Mouse (Mus musculus) kidney, postnatal 0 days (tissue): Measurements from ENCODE around the gene Olfr1002. TPM values are rescaled to one million over a fixed set of nuclear protein-coding genes. Genes with fewer than 3 reads are reported as not detected.
"Not testable (repeated sequence)": the region's sequence is repeated elsewhere in the genome, so short reads cannot be mapped to it uniquely, and the experiment has no call there.

Experiments used
- ATAC-seq: fragments of 200-750 bp; cut with Nextera tagmentation; replicated peaks from 2 replicates; pipeline ENCODE4 v1.8.0; 2017; ENCODE audit warnings: low read depth, moderate number of reproducible peaks, moderate TSS enrichment, moderate library complexity; ENCODE audit not compliant: low FRiP score
- DNase-seq: peaks from one replicate; pipeline ENCODE4 v3.0.0-alpha.2; 2016; ENCODE audit warnings: low spot score
- H3K27ac ChIP-seq: fragments of 300-500 bp; sonication (generic); 2 replicates; pipeline ENCODE4 v1.5.1; 2014; ENCODE audit warnings: mild to moderate bottlenecking
- H3K27me3 ChIP-seq: fragments of 300-500 bp; sonication (generic); 2 replicates; pipeline ENCODE4 v1.6.1; 2014; ENCODE audit warnings: low read length, mixed read lengths; ENCODE audit not compliant: insufficient read depth
- H3K36me3 ChIP-seq: fragments of 300-500 bp; sonication (generic); 2 replicates; pipeline ENCODE4 v1.6.1; 2014; ENCODE audit warnings: low read length, mixed read lengths; ENCODE audit not compliant: insufficient read depth
- H3K4me1 ChIP-seq: fragments of 300-500 bp; sonication (generic); replicated peaks from 2 replicates; pipeline ENCODE4 v1.6.1; 2014; ENCODE audit warnings: antibody characterized with exemption, low read length, mixed read lengths; ENCODE audit not compliant: insufficient read depth
- H3K4me2 ChIP-seq: fragments of 300-500 bp; sonication (generic); 2 replicates; pipeline ENCODE4 v1.6.1; 2014; ENCODE audit warnings: mild to moderate bottlenecking, low read length, moderate library complexity, mixed read lengths
- H3K4me3 ChIP-seq: fragments of 300-500 bp; sonication (generic); replicated peaks from 2 replicates; pipeline ENCODE4 v1.5.1; 2014; ENCODE audit warnings: low read depth, low read length
- H3K9ac ChIP-seq: fragments of 300-500 bp; sonication (generic); 2 replicates; pipeline ENCODE4 v1.6.1; 2014; ENCODE audit warnings: low read depth, low read length
- H3K9me3 ChIP-seq: fragments of 300-500 bp; sonication (generic); replicated peaks from 2 replicates; pipeline ENCODE4 v1.6.1; 2016; ENCODE audit warnings: low read length, inconsistent platforms, mixed read lengths
- CTCF ChIP-seq: IDR thresholded peaks from 2 replicates; pipeline ENCODE4 v1.5.1; 2016; ENCODE audit warnings: antibody characterized with exemption, low read depth, mild to moderate bottlenecking, moderate library complexity
- WGBS: fragments of 180-500 bp; shearing (Covaris S2); extraction: QIAGEN DNeasy Blood & Tissue Kit; methylation state at CpG from one replicate; pipeline ENCODE4 v1.1.7; 2014; 5-methylcytosine and 5-hydroxymethylcytosine counted together
- polyA plus RNA-seq: library from polyadenylated mRNA; unstranded; fragments of >200 nt; fragmentation: Nextera tagmentation; extraction: Ambion mirVana; gene quantifications from 2 replicates; pipeline ENCODE4 v1.2.1, GENCODE M21; 2015

Olfr1002 gene
- not detected in 2 replicates for polyA plus RNA-seq

- no peak within 1 kb of the TSS for H3K4me3 ChIP-seq
- H3K36me3 ChIP-seq, result no peaks in the 10 kb centered on the region
- no peak within 1 kb of the TSS for H3K9ac ChIP-seq
- no peaks in the 10 kb centered on the region for H3K27me3 ChIP-seq
- no peaks in the 10 kb centered on the region for H3K4me1 ChIP-seq
- 92% methylated on average over 1 of the region's 1 CpGs for WGBS
- no peaks in the 10 kb centered on the region for H3K9me3 ChIP-seq
- DNase-seq, result no peak
- H3K27ac ChIP-seq, result no peak within 1 kb of the TSS
- no peak within 1 kb of the TSS for H3K4me2 ChIP-seq
- no peak for TF ChIP-seq CTCF
- ATAC-seq, result no peak
Observed at GRCm38 (mm10) chr2:85650604-85651003, at the start of gene Olfr1002. Gene Olfr1002, minus strand, starts transcription at chr2:85650704.

DNA sequence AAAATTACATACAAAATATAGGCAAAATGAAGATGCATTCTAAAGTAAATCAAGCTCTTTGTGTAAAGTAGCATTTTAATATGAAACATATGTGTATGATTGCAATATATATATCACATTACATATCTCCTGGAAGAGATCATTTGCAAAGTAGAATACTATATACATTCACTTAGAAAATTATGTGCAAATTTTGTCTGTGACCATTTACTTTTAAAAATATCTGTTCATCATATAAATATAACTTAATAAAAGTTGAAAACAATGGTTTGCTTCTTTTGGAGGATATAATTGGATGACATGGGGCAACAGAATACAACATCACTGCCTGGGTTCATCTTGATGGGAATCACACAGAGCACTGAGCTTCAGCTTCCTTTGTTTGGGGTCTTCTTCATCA is 38.6 kb upstream of the Olfr1002 start, which contains the start of gene Olfr1008:
Olfr1008 (plus strand) TSS at position 301 of the 400 bp plus-strand sequence.
- Histone ChIP-seq H3K4me2 (no peak within 1 kb of the TSS), H3K4me1 (no peaks in the 10 kb centered on the region), H3K4me3 (no peak within 1 kb of the TSS), H3K27me3 (no peaks in the 10 kb centered on the region), H3K9ac (no peak within 1 kb of the TSS), H3K36me3 (no peaks in the 10 kb centered on the region), H3K27ac (no peak within 1 kb of the TSS), H3K9me3 (no peaks in the 10 kb centered on the region)
- DNase-seq, result no peak
- no peak for TF ChIP-seq CTCF
- no peak for ATAC-seq

DNA sequence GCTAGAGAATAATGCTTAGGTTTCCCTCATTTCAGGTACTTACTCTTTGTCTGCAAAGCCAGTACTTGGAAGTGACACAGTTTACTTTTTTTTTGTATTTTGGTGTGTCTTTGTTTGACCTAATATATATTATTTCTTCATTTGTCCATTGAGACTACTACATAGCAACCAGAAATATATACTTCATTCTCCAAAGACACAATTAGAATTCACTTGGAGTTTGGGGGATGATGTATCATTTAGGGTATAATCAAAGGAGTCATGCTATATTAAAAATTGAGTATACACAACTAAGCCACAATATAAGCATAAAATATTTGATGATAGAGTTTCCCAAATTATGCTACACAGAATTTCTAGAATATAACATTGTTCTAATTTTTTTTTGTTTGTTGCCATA is 28.2 kb upstream of the Olfr1002 start, which contains the start of gene Olfr1006:
Olfr1006 (minus strand) TSS at position 101 of the 400 bp plus-strand sequence.
- no peak for TF ChIP-seq CTCF
- no peak for ATAC-seq

GRCm38 (mm10) chr2:85664355-85664754 is 13.9 kb upstream of the Olfr1002 start, which contains the start of gene Olfr154:
Gene Olfr154, minus strand, starts transcription at chr2:85664455.
- H3K27me3 ChIP-seq, H3K9ac ChIP-seq, H3K9me3 ChIP-seq, H3K4me2 ChIP-seq, H3K36me3 ChIP-seq, ATAC-seq, H3K27ac ChIP-seq, DNase-seq, H3K4me1 ChIP-seq, H3K4me3 ChIP-seq: not testable (repeated sequence)

More for the DNA sequence above, 28.2 kb upstream of the Olfr1002 start, which contains the start of gene Olfr1006:
- Histone ChIP-seq H3K27ac (no peak within 1 kb of the TSS), H3K4me2 (no peak within 1 kb of the TSS), H3K9me3 (no peaks in the 10 kb centered on the region), H3K4me3 (no peak within 1 kb of the TSS), H3K36me3 (no peaks in the 10 kb centered on the region), H3K9ac (no peak within 1 kb of the TSS), H3K4me1 (no peaks in the 10 kb centered on the region), H3K27me3 (no peaks in the 10 kb centered on the region)
- DNase-seq, result no peak

- TF ChIP-seq CTCF, result no peak
- ATAC-seq, result no peak
- 67% methylated on average over 1 of the region's 1 CpGs for WGBS
- Histone ChIP-seq H3K4me3 (no peak within 1 kb of the TSS), H3K4me2 (no peak within 1 kb of the TSS), H3K36me3 (no peaks in the 10 kb centered on the region), H3K4me1 (no peaks in the 10 kb centered on the region), H3K27me3 (no peaks in the 10 kb centered on the region), H3K27ac (no peak within 1 kb of the TSS), H3K9me3 (no peaks in the 10 kb centered on the region), H3K9ac (no peak within 1 kb of the TSS)
- DNase-seq, result no peak
Observed at GRCm38 (mm10) chr2:85611803-85612202, 38.7 kb downstream of the Olfr1002 start, which contains the start of gene Olfr1000. Gene Olfr1000, minus strand, starts transcription at chr2:85611903.

Other genes with a start within 250 kb of the Olfr1002 start
- gene Olfr992, start 241.2 kb downstream of the Olfr1002 start, polyA plus RNA-seq, result not detected in 2 replicates
- gene Olfr993, start 235.8 kb downstream of the Olfr1002 start, polyA plus RNA-seq, result not detected in 2 replicates
- not detected in 2 replicates for gene Olfr994, start 214.3 kb downstream of the Olfr1002 start, polyA plus RNA-seq
- not detected in 2 replicates for gene Olfr995, start 207.1 kb downstream of the Olfr1002 start, polyA plus RNA-seq
- gene 4833423E24Rik, start 131.7 kb downstream of the Olfr1002 start, polyA plus RNA-seq, result not detected in 2 replicates
- gene Olfr996, start 71.5 kb downstream of the Olfr1002 start, polyA plus RNA-seq, result not detected in 2 replicates
- not detected in 2 replicates for gene Olfr998, start 61.8 kb downstream of the Olfr1002 start, polyA plus RNA-seq
- not detected in 2 replicates for gene Olfr1000, start 38.8 kb downstream of the Olfr1002 start, polyA plus RNA-seq
- not detected in 2 replicates for gene Olfr154, start 13.8 kb upstream of the Olfr1002 start, polyA plus RNA-seq
- not detected in 2 replicates for gene Olfr1006, start 28.1 kb upstream of the Olfr1002 start, polyA plus RNA-seq
- not detected in 2 replicates for gene Olfr1008, start 38.7 kb upstream of the Olfr1002 start, polyA plus RNA-seq
- not detected in 2 replicates for gene Olfr1009, start 64.7 kb upstream of the Olfr1002 start, polyA plus RNA-seq
- gene Olfr1012, start 112.1 kb upstream of the Olfr1002 start, polyA plus RNA-seq, result not detected in 2 replicates
- not detected in 2 replicates for gene Olfr1013, start 116.4 kb upstream of the Olfr1002 start, polyA plus RNA-seq
- gene Olfr1014, start 122.0 kb upstream of the Olfr1002 start, polyA plus RNA-seq, result not detected in 2 replicates
- gene Olfr1015, start 131.3 kb upstream of the Olfr1002 start, polyA plus RNA-seq, result not detected in 2 replicates
- gene Olfr1016, start 151.8 kb upstream of the Olfr1002 start, polyA plus RNA-seq, result not detected in 2 replicates
- gene Olfr1018, start 167.8 kb upstream of the Olfr1002 start, polyA plus RNA-seq, result not detected in 2 replicates
- gene Olfr1019, start 194.8 kb upstream of the Olfr1002 start, polyA plus RNA-seq, result not detected in 2 replicates
- gene Olfr1020, start 196.3 kb upstream of the Olfr1002 start, polyA plus RNA-seq, result not detected in 2 replicates
- not detected in 2 replicates for gene Olfr1022, start 217.9 kb upstream of the Olfr1002 start, polyA plus RNA-seq
- gene Olfr1023, start 234.9 kb upstream of the Olfr1002 start, polyA plus RNA-seq, result not detected in 2 replicates